Mouse (Mus musculus) heart, embryonic 12.5 days (tissue): ENCODE data around the gene Olfr102. TPM values are rescaled to one million over a fixed set of nuclear protein-coding genes. Genes with fewer than 3 reads are reported as not detected.

Experiments
- ATAC-seq: fragments of 200-750 bp; cut with Nextera tagmentation; 2 replicates; pipeline ENCODE4 v1.8.0; 2017; ENCODE audit warnings: moderate TSS enrichment, moderate library complexity; ENCODE audit not compliant: insufficient number of reproducible peaks, low FRiP score
- H3K27ac ChIP-seq: fragments of 300-500 bp; sonication (generic); 2 replicates; pipeline ENCODE4 v1.5.1; 2016; ENCODE audit warnings: mild to moderate bottlenecking, moderate library complexity; ENCODE audit not compliant: poor library complexity, severe bottlenecking
- H3K27me3 ChIP-seq: fragments of 300-500 bp; sonication (generic); replicated peaks from 2 replicates; pipeline ENCODE4 v1.6.1; 2016; ENCODE audit warnings: mild to moderate bottlenecking, moderate library complexity
- H3K36me3 ChIP-seq: fragments of 300-500 bp; sonication (generic); 2 replicates; pipeline ENCODE4 v1.6.1; 2016; ENCODE audit warnings: mild to moderate bottlenecking, moderate library complexity
- H3K4me1 ChIP-seq: fragments of 300-500 bp; sonication (generic); replicated peaks from 2 replicates; pipeline ENCODE4 v1.6.1; 2016; ENCODE audit warnings: mild to moderate bottlenecking
- H3K4me2 ChIP-seq: fragments of 300-500 bp; sonication (generic); 2 replicates; pipeline ENCODE4 v1.6.1; 2016; ENCODE audit warnings: mild to moderate bottlenecking, moderate library complexity
- H3K4me3 ChIP-seq: fragments of 300-500 bp; sonication (generic); 2 replicates; pipeline ENCODE4 v1.5.1; 2016; ENCODE audit warnings: mild to moderate bottlenecking
- H3K9ac ChIP-seq: fragments of 300-500 bp; sonication (generic); 2 replicates; pipeline ENCODE4 v1.6.1; 2016; ENCODE audit warnings: mild to moderate bottlenecking, moderate library complexity
- H3K9me3 ChIP-seq: fragments of 300-500 bp; sonication (generic); replicated peaks from 2 replicates; pipeline ENCODE4 v1.6.1; 2016; ENCODE audit warnings: mild to moderate bottlenecking, moderate library complexity
- WGBS: fragments of 180-500 bp; shearing (Covaris S2); methylation state at CpG from one replicate; pipeline ENCODE4 v1.1.7; 2016; 5-methylcytosine and 5-hydroxymethylcytosine counted together
- polyA plus RNA-seq: library from polyadenylated mRNA; unstranded; fragments of >200 nt; fragmentation: Nextera tagmentation; extraction: Ambion mirVana; gene quantifications from 2 replicates; pipeline ENCODE4 v1.2.1, GENCODE M21; 2016

The Olfr102 gene
- not detected in 2 replicates for polyA plus RNA-seq

- Histone ChIP-seq H3K9me3 (peaks cover 11% of the 10 kb centered on the region), H3K4me3 (no peak within 1 kb of the TSS), H3K4me2 (no peak within 1 kb of the TSS), H3K27ac (no peak within 1 kb of the TSS), H3K27me3 (no peaks in the 10 kb centered on the region), H3K4me1 (no peaks in the 10 kb centered on the region), H3K36me3 (no peaks in the 10 kb centered on the region), H3K9ac (no peak within 1 kb of the TSS)
- ATAC-seq: no peak
Observed at GRCm38 (mm10) chr17:37316954-37317353, at the start of gene Olfr102. Olfr102 (minus strand) TSS chr17:37317054.

DNA sequence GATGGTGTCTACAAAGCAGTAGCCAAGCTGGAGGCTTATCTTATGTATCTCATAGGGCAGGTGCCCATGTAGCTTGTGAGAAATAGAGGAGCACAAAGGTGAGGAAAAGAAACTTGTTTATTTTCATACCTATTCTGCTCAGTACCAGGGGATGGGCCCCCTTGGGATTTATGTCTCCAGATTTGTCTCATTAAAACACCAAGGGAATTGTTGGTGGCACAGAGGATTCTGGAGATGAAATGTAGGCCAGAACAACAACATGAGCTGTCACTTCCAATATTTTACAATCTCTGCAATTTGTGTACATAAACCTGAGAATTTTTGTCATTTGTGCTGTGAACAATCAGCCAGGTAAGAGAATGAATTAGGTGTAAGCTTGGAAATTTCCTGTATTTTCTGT is 42.4 kb upstream of the Olfr102 start, which contains the start of gene Olfr104-ps:
TSS of gene Olfr104-ps (plus strand) at position 301 of the 400 bp plus-strand sequence.
- no peak within 1 kb of the TSS for H3K9ac ChIP-seq
- H3K4me3 ChIP-seq: no peak within 1 kb of the TSS
- no peaks in the 10 kb centered on the region for H3K4me1 ChIP-seq
- no peaks in the 10 kb centered on the region; the same call in 1 of the 2 replicates for H3K9me3 ChIP-seq
- ATAC-seq: no peak
- H3K27me3 ChIP-seq: no peaks in the 10 kb centered on the region
- no peaks in the 10 kb centered on the region for H3K36me3 ChIP-seq
- H3K4me2 ChIP-seq: no peak within 1 kb of the TSS
- H3K27ac ChIP-seq: no peak within 1 kb of the TSS

DNA sequence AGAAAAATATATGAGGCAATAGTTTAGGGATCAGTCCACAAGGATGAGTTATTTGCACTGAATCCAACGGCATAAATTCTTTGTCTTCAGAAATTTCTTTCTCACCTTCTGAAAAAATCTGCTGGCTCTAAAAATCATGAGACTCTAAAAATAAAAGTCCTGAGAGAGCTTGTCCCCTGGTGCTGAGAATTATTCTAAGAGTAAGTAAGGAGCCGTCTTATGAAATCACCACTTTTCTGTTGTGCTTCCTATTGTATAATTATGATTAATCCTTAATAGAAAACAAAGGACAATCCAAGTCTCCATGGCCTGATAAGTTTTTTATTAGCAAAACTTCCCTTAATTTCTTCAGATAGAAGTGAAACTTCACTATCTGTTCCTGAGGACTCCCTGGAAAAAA is 22.7 kb upstream of the Olfr102 start, which contains the start of gene Olfr103:
TSS of gene Olfr103 (minus strand) at position 101 of the 400 bp plus-strand sequence.
- no peak for ATAC-seq
- no peaks in the 10 kb centered on the region for H3K36me3 ChIP-seq
- H3K9ac ChIP-seq: no peak within 1 kb of the TSS
- WGBS: 87% methylated on average over 2 of the region's 2 CpGs
- H3K4me3 ChIP-seq: no peak within 1 kb of the TSS
- H3K27me3 ChIP-seq: no peaks in the 10 kb centered on the region
- H3K9me3 ChIP-seq: peaks cover 4% of the 10 kb centered on the region; the same call in 1 of the 2 replicates
- no peaks in the 10 kb centered on the region for H3K4me1 ChIP-seq
- no peak within 1 kb of the TSS for H3K4me2 ChIP-seq
- no peak within 1 kb of the TSS for H3K27ac ChIP-seq

- 35% methylated on average over 2 of the region's 2 CpGs for WGBS
- Histone ChIP-seq H3K9ac (no peak overlapping the region), H3K4me1 (no peaks in the 10 kb centered on the region), H3K9me3 (no peaks in the 10 kb centered on the region), H3K36me3 (no peaks in the 10 kb centered on the region), H3K27ac (no peak overlapping the region), H3K4me2 (no peak overlapping the region), H3K27me3 (no peaks in the 10 kb centered on the region), H3K4me3 (no peak overlapping the region)
- ATAC-seq: no peak
Observed at GRCm38 (mm10) chr17:37310146-37310699, 6.6 kb downstream of the Olfr102 start.

DNA sequence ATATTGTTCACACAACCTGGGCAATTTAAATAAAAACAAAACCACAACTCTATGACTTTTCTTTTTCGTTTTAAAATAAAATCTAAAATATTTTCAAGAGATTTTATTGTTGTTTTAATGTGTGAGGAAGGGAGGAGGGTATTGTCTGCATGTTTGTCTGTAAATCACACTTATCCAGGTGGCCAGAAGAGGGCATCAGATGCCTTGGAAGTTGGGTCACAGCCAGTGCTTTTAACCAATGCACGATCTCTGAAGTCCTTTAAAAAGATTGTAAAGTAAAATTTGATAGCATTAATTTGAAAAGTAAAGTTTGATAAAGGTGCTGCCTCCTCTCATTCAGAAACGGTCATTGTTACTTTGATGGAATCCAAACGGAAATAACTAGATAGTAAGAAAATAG is 8.4 kb downstream of the Olfr102 start:
- WGBS: 33% methylated on average over 4 of the region's 4 CpGs
- no peaks in the 10 kb centered on the region for H3K27me3 ChIP-seq
- no peak overlapping the region for H3K4me3 ChIP-seq
- no peaks in the 10 kb centered on the region for H3K4me1 ChIP-seq
- H3K9ac ChIP-seq: no peak overlapping the region
- no peaks in the 10 kb centered on the region for H3K9me3 ChIP-seq
- no peak for ATAC-seq
- no peak overlapping the region for H3K4me2 ChIP-seq
- no peak overlapping the region for H3K27ac ChIP-seq
- H3K36me3 ChIP-seq: no peaks in the 10 kb centered on the region

GRCm38 (mm10) chr17:37304213-37304612 is 12.6 kb downstream of the Olfr102 start, which contains the start of gene Olfr101:
Olfr101 (minus strand) TSS chr17:37304313.
- 65% methylated on average over 4 of the region's 4 CpGs for WGBS
- H3K4me1 ChIP-seq: no peaks in the 10 kb centered on the region

DNA sequence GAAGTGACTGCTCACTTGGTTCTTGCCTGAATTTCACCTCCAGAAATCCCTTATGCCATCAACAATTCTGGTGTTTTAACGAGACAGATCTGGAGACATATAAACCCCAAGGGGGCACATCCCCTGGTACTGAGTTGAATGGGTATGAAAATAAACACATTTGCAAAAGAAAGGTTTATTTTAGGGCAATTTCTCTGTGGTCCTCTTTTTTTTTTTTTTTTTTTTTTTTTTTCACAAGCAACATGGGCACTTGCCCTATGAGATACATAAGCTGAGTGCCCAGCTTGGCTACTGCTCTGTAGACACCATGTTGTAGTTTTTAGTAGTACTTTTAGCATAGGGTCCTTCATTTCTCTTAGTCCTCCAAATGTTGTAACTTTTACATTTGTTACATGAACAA is 33.5 kb downstream of the Olfr102 start, which contains the start of gene Olfr99:
TSS of gene Olfr99 (minus strand) at position 101 of the 400 bp plus-strand sequence.
- no peak within 1 kb of the TSS for H3K27ac ChIP-seq
- whole genome bisulfite sequencing: 70% methylated on average over 1 of the region's 1 CpGs
- H3K4me2 ChIP-seq: no peak within 1 kb of the TSS
- no peaks in the 10 kb centered on the region for H3K9me3 ChIP-seq
- H3K9ac ChIP-seq: no peak within 1 kb of the TSS
- H3K4me1 ChIP-seq: no peaks in the 10 kb centered on the region
- ATAC-seq: no peak
- no peak within 1 kb of the TSS for H3K4me3 ChIP-seq
- no peaks in the 10 kb centered on the region for H3K36me3 ChIP-seq
- H3K27me3 ChIP-seq: no peaks in the 10 kb centered on the region

More at GRCm38 (mm10) chr17:37304213-37304612, 12.6 kb downstream of the Olfr102 start, which contains the start of gene Olfr101:
- Histone ChIP-seq H3K9me3 (no peaks in the 10 kb centered on the region), H3K36me3 (no peaks in the 10 kb centered on the region), H3K4me3 (no peak within 1 kb of the TSS), H3K27me3 (no peaks in the 10 kb centered on the region), H3K27ac (no peak within 1 kb of the TSS), H3K4me2 (no peak within 1 kb of the TSS), H3K9ac (no peak within 1 kb of the TSS)
- no peak for ATAC-seq

GRCm38 (mm10) chr17:37280331-37280730 is 36.5 kb downstream of the Olfr102 start:
- H3K27ac ChIP-seq: no peak overlapping the region
- no peak overlapping the region for H3K4me2 ChIP-seq
- WGBS: 85% methylated on average over 1 of the region's 1 CpGs
- H3K4me1 ChIP-seq: no peaks in the 10 kb centered on the region
- no peaks in the 10 kb centered on the region for H3K9me3 ChIP-seq
- no peak overlapping the region for H3K9ac ChIP-seq
- ATAC-seq: no peak
- no peaks in the 10 kb centered on the region for H3K27me3 ChIP-seq
- no peaks in the 10 kb centered on the region for H3K36me3 ChIP-seq
- H3K4me3 ChIP-seq: no peak overlapping the region

DNA sequence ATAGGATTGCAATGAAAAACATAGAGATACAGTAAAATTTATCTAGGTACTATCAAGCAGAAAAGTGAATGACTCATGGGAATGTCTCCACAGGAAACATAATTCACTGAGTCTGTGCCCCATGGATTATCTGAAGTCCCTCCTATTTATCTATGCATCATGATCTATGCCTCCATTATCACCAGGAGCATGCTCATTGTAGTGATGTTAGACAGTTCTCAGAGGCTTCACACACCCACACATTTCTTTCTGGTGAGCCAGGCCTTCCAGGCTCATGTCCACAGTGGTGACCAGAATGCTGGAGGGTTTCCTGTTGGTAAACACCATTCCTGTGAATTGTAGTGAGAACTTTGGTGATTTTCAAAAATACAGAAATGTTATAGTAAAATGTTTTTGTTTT is 40.3 kb downstream of the Olfr102 start:
- Histone ChIP-seq H3K9me3 (no peaks in the 10 kb centered on the region), H3K27me3 (no peaks in the 10 kb centered on the region; the same call in 1 of the 2 replicates), H3K4me3 (no peak overlapping the region), H3K36me3 (no peaks in the 10 kb centered on the region), H3K27ac (no peak overlapping the region), H3K4me2 (no peak overlapping the region), H3K4me1 (no peaks in the 10 kb centered on the region), H3K9ac (no peak overlapping the region)
- ATAC-seq: no peak

DNA sequence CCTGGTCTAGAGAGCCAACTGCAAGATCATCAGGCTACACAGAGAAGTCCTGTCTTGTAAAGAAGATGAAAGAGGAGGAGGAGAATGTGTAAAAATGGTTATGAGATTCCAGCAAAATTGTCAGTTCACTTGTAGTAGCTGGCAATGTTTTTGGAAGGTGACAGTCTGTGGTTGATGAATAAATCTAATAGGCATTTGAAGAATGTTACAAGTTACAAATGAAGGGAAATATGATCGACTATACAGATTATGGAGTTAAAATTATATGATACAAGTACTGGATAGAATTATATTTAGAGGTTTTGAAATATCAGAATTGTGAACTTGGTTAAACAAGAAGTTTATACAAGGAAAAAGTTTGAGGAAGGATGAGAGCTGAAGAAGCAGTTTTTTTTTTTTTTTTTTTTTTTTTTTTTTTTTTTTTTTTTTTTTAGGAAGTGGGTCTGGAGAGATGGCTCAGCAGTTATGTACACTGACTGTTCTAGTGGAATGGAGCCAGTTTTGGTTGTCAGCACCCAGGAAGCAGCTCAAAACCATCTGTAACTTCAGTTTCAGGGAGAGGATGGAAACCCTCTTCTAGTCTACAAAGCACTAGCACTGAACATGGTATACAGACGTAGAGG is 41.1 kb downstream of the Olfr102 start:
- WGBS: 66% methylated on average over 2 of the region's 2 CpGs
- Histone ChIP-seq H3K27me3 (no peaks in the 10 kb centered on the region; the same call in 1 of the 2 replicates), H3K27ac (no peak overlapping the region), H3K9ac (no peak overlapping the region), H3K9me3 (no peaks in the 10 kb centered on the region), H3K4me3 (no peak overlapping the region), H3K4me1 (0 out of 2 replicates have a peak, but pooled peaks cover under 1% of the 10 kb centered on the region), H3K36me3 (no peaks in the 10 kb centered on the region), H3K4me2 (no peak overlapping the region)
- ATAC-seq: no peak

- H3K4me1 ChIP-seq: 0 out of 2 replicates have a peak, but pooled peaks cover 4% of the 10 kb centered on the region
- no peaks in the 10 kb centered on the region; the same call in 1 of the 2 replicates for H3K27me3 ChIP-seq
- H3K9me3 ChIP-seq: no peaks in the 10 kb centered on the region
- no peak overlapping the region for H3K9ac ChIP-seq
- no peak overlapping the region for H3K27ac ChIP-seq
- peak overlapping the region; percentile 98 for H3K4me2 ChIP-seq
- no peaks in the 10 kb centered on the region for H3K36me3 ChIP-seq
- peak overlapping the region; percentile 59 for H3K4me3 ChIP-seq
- 45% methylated on average over 8 of the region's 8 CpGs for WGBS
- peak; percentile 16; the same call in 1 of the 2 replicates for ATAC-seq
Observed at GRCm38 (mm10) chr17:37270702-37271092, 46.2 kb downstream of the Olfr102 start.
